In genomic region chr2:144052410-144053065, GRCm38 (mm10) we compare ENCODE assay signal across 8 mouse cellular contexts. TPM values are rescaled to one million over a fixed set of nuclear protein-coding genes. Genes with fewer than 3 reads are reported as not detected.
A peak's percentile ranks its signal among the peaks of the same experiment; 100 is the strongest.
DNase-seq lines count a peak whose midpoint lies in the region; ATAC-seq and TF ChIP-seq lines count a peak whose summit lies in the region.
"Had no signal": no experiment of that assay in that cellular context is flagged by ENCODE, and none has a peak within 500 bp of the region (broad histone marks: within the 10 kb centered on the region; RNA-seq: fewer than 3 reads in every experiment).

No protein-coding gene starts in this region.

- no peak overlapping the region for H3K4me3 ChIP-seq in neural tube, embryonic 13.5 days
- no peak overlapping the region for H3K4me3 ChIP-seq in hindbrain, postnatal 0 days (ENCODE audit: low read length)
- H3K4me3 ChIP-seq: heart, embryonic 13.5 days had no signal

- 93% methylated on average over 8 of the region's 8 CpGs for WGBS in neural tube, embryonic 13.5 days
- WGBS in hindbrain, postnatal 0 days, result 57% methylated on average over 8 of the region's 8 CpGs

- no peak overlapping the region for H3K9ac ChIP-seq in neural tube, embryonic 13.5 days
- no peak overlapping the region for H3K9ac ChIP-seq in hindbrain, postnatal 0 days (replicated peaks; ENCODE audit: low read length)
- H3K9ac ChIP-seq: heart, embryonic 13.5 days had no signal

- TF ChIP-seq CTCF in hindbrain, postnatal 0 days (IDR thresholded peaks at IDR 0.05; ENCODE audit: low read depth), result no peak

- no peaks in the 10 kb centered on the region for H3K9me3 ChIP-seq in neural tube, embryonic 13.5 days
- H3K9me3 ChIP-seq in hindbrain, postnatal 0 days (ENCODE audit: low read length), result no peaks in the 10 kb centered on the region
- H3K9me3 ChIP-seq: heart, embryonic 13.5 days had no signal

- H3K27me3 ChIP-seq in neural tube, embryonic 13.5 days, result no peaks in the 10 kb centered on the region
- H3K27me3 ChIP-seq in hindbrain, postnatal 0 days (ENCODE audit: insufficient read depth, low read length), result no peaks in the 10 kb centered on the region

- no peaks in the 10 kb centered on the region for H3K36me3 ChIP-seq in neural tube, embryonic 13.5 days
- no peaks in the 10 kb centered on the region for H3K36me3 ChIP-seq in hindbrain, postnatal 0 days (ENCODE audit: insufficient read depth, low read length)
- H3K36me3 ChIP-seq: heart, embryonic 13.5 days had no signal

- no peak for DNase-seq in neural tube, embryonic 10.5 days (ENCODE audit: extremely low spot score, low spot score)
- DNase-seq in fibroblast of lung, adult 2 months (ENCODE audit: low read depth), result peak; percentile 48
- peak; percentile 81 for DNase-seq in hindbrain, postnatal 0 days (ENCODE audit: low spot score)
- peak; percentile 6 to 45 for DNase-seq in lung, postnatal 4 days
- no peak for DNase-seq in B cell, adult 2 months
- no peak for DNase-seq in thymus, postnatal 25 days

- H3K4me1 ChIP-seq in neural tube, embryonic 13.5 days (replicated peaks), result no peaks in the 10 kb centered on the region
- no peaks in the 10 kb centered on the region for H3K4me1 ChIP-seq in hindbrain, postnatal 0 days (ENCODE audit: insufficient read depth, low read length)
- H3K4me1 ChIP-seq: heart, embryonic 13.5 days had no signal

- H3K27ac ChIP-seq in neural tube, embryonic 13.5 days (replicated peaks), result no peak overlapping the region
- peak overlapping the region; percentile 60 for H3K27ac ChIP-seq in hindbrain, postnatal 0 days
- H3K27ac ChIP-seq: heart, embryonic 13.5 days had no signal

- no peak overlapping the region for H3K4me2 ChIP-seq in neural tube, embryonic 13.5 days
- H3K4me2 ChIP-seq in hindbrain, postnatal 0 days (ENCODE audit: low read depth, low read length), result no peak overlapping the region
- H3K4me2 ChIP-seq: heart, embryonic 13.5 days had no signal

- peak; percentile 27; the same call in 1 of the 2 replicates for ATAC-seq in neural tube, embryonic 13.5 days (ENCODE audit: low read depth)
- ATAC-seq in hindbrain, postnatal 0 days, result peak; percentile 91

RNA-seq across cellular contexts. Expression of gene Banf2, which starts 19.7 kb away (rescaled TPM):
- not detected in 2 replicates for polyA plus RNA-seq in neural tube, embryonic 13.5 days (2015; fragmentation: Nextera tagmentation; extraction: Ambion mirVana)
- total RNA-seq in hindbrain, postnatal 0 days (2014; rRNA removed), result not detected in 2 replicates
- not detected in 2 replicates for polyA plus RNA-seq in hindbrain, postnatal 0 days (2015; fragmentation: Nextera tagmentation; extraction: Ambion mirVana)
- polyA plus RNA-seq: heart, embryonic 13.5 days had no signal

RNA-seq across cellular contexts. Expression of gene Rrbp1, which starts 41.5 kb away (rescaled TPM):
- 42.1 and 48.1 TPM in 2 replicates for polyA plus RNA-seq in neural tube, embryonic 13.5 days (2015; fragmentation: Nextera tagmentation; extraction: Ambion mirVana)
- total RNA-seq in hindbrain, postnatal 0 days (2014; rRNA removed), result 24.0 and 29.9 TPM in 2 replicates
- polyA plus RNA-seq in hindbrain, postnatal 0 days (2015; fragmentation: Nextera tagmentation; extraction: Ambion mirVana), result 31.5 and 34.4 TPM in 2 replicates

Comparison
In these comparisons a context has a peak if more than half of its experiments do, and no peak if none do; other contexts are left out.
1. DNase-seq: peak in fibroblast of lung, adult 2 months (single experiment), hindbrain, postnatal 0 days (single experiment) and lung, postnatal 4 days (2 of 2); none in neural tube, embryonic 10.5 days (single experiment), B cell, adult 2 months (0 of 2) and thymus, postnatal 25 days (single experiment).